Mouse (Mus musculus) MEL (cell line): Measurements from ENCODE around the gene Ripor1. TPM values are rescaled to one million over a fixed set of nuclear protein-coding genes. Genes with fewer than 3 reads are reported as not detected.

ENCODE experiments used
- DNase-seq: peaks from one replicate; pipeline ENCODE4 v3.0.0; 2011; ENCODE audit warnings: low read depth, low spot score
- H3K27ac ChIP-seq: 2 replicates; pipeline ENCODE4 v1.5.1; 2012; ENCODE audit warnings: low read depth, mild to moderate bottlenecking, control low read depth, low read length, moderate library complexity; ENCODE audit not compliant: control insufficient read depth
- H3K27me3 ChIP-seq, 2 experiments: fragments of 150-350 bp in 1 of 2; sonication (generic) in 1 of 2; 2 replicates each; pipeline ENCODE4 v1.6.1; 2012; ENCODE audit warnings: low read length in 2 of 2, mild to moderate bottlenecking in 2 of 2, improper control_type of control experiment in 1 of 2, moderate library complexity in 1 of 2; ENCODE audit not compliant: insufficient read depth in 2 of 2, control insufficient read depth in 1 of 2
- H3K36me3 ChIP-seq, 2 experiments: 2 replicates each; pipeline ENCODE4 v1.6.1; 2012 to 2014; ENCODE audit warnings: low read length in 2 of 2, improper control_type of control experiment in 1 of 2, inconsistent platforms in 1 of 2, mild to moderate bottlenecking in 1 of 2; ENCODE audit not compliant: insufficient read depth in 2 of 2, control insufficient read depth in 1 of 2
- H3K4me1 ChIP-seq, 2 experiments: fragments of 150-350 bp in 1 of 2; sonication (generic) in 1 of 2; 2 replicates each; pipeline ENCODE4 v1.6.1; 2012; ENCODE audit warnings: low read length in 2 of 2, improper control_type of control experiment in 1 of 2, mild to moderate bottlenecking in 1 of 2; ENCODE audit not compliant: insufficient read depth in 2 of 2, control insufficient read depth in 1 of 2
- H3K4me3 ChIP-seq, 2 experiments: fragments of 150-350 bp in 1 of 2; sonication (generic) in 1 of 2; 2 replicates each; pipeline ENCODE4 v1.5.1; 2012; ENCODE audit warnings: low read depth in 2 of 2, low read length in 2 of 2, mild to moderate bottlenecking in 2 of 2, moderate library complexity in 2 of 2, control low read depth in 1 of 2, improper control_type of control experiment in 1 of 2; ENCODE audit not compliant: control insufficient read depth in 1 of 2, insufficient read depth in 1 of 2
- H3K79me2 ChIP-seq: 2 replicates; pipeline ENCODE4 v1.6.1; 2012; ENCODE audit warnings: mild to moderate bottlenecking, low read length, moderate library complexity; ENCODE audit not compliant: control insufficient read depth, poor library complexity, insufficient read depth
- H3K9ac ChIP-seq: 2 replicates; pipeline ENCODE4 v1.6.1; 2012; ENCODE audit warnings: low read depth, mild to moderate bottlenecking, control low read depth, low read length, moderate library complexity; ENCODE audit not compliant: control insufficient read depth, poor library complexity, severe bottlenecking
- H3K9me3 ChIP-seq: fragments of 150-350 bp; sonication (generic); replicated peaks from 2 replicates; pipeline ENCODE4 v1.6.1; 2012; ENCODE audit warnings: mild to moderate bottlenecking, low read length, improper control_type of control experiment, moderate library complexity; ENCODE audit not compliant: insufficient read depth
- BHLHE40 ChIP-seq: IDR thresholded peaks from 2 replicates; pipeline ENCODE4 v1.6.1; 2012; ENCODE audit warnings: low read depth, mild to moderate bottlenecking, inconsistent platforms, low read length, improper control_type of control experiment, borderline replicate concordance
- CHD2 ChIP-seq: IDR thresholded peaks from 2 replicates; pipeline ENCODE4 v1.6.1; 2011; ENCODE audit warnings: low read length, improper control_type of control experiment
- E2F4 ChIP-seq: IDR thresholded peaks from 2 replicates; pipeline ENCODE4 v1.6.1; 2011; ENCODE audit warnings: low read depth, low read length, improper control_type of control experiment, borderline replicate concordance
- ELF1 ChIP-seq: IDR thresholded peaks from 2 replicates; pipeline ENCODE4 v1.6.1; 2014; ENCODE audit warnings: low read depth, mild to moderate bottlenecking, inconsistent platforms, low read length, improper control_type of control experiment, moderate library complexity
- EP300 ChIP-seq, 2 experiments: IDR thresholded peaks; 2 replicates each; pipeline ENCODE4 v1.6.1; 2011; ENCODE audit warnings: improper control_type of control experiment in 2 of 2, low read length in 2 of 2, low read depth in 1 of 2, mild to moderate bottlenecking in 1 of 2
- ETS1 ChIP-seq: IDR thresholded peaks from 2 replicates; pipeline ENCODE4 v1.6.1; 2012; ENCODE audit warnings: low read depth, mild to moderate bottlenecking, inconsistent platforms, low read length, improper control_type of control experiment, moderate library complexity
- GATA1 ChIP-seq: IDR thresholded peaks from 2 replicates; pipeline ENCODE4 v1.6.1; 2011; ENCODE audit warnings: low read depth, low read length, improper control_type of control experiment
- HCFC1 ChIP-seq: IDR thresholded peaks from 2 replicates; pipeline ENCODE4 v1.6.1; 2012; ENCODE audit warnings: low read depth, mild to moderate bottlenecking, inconsistent platforms, low read length, improper control_type of control experiment, moderate library complexity
- JUND ChIP-seq: IDR thresholded peaks from 2 replicates; pipeline ENCODE4 v1.6.1; 2011; ENCODE audit warnings: low read depth, mild to moderate bottlenecking, improper control_type of control experiment, low read length
- MAFK ChIP-seq: IDR thresholded peaks from 2 replicates; pipeline ENCODE4 v1.6.1; 2011; ENCODE audit warnings: low read depth, mild to moderate bottlenecking, low read length, improper control_type of control experiment, borderline replicate concordance
- MAX ChIP-seq: IDR thresholded peaks from 2 replicates; pipeline ENCODE4 v1.6.1; 2011; ENCODE audit warnings: low read length, improper control_type of control experiment
- MEF2A ChIP-seq: IDR thresholded peaks from 2 replicates; pipeline ENCODE4 v1.6.1; 2014; ENCODE audit warnings: low read depth, mild to moderate bottlenecking, inconsistent platforms, low read length, improper control_type of control experiment; ENCODE audit not compliant: poor library complexity, insufficient replicate concordance, severe bottlenecking; ENCODE audit errors: extremely low read depth
- MYB ChIP-seq: IDR thresholded peaks from 2 replicates; pipeline ENCODE4 v1.6.1; 2011; ENCODE audit warnings: mild to moderate bottlenecking, low read depth, low read length, improper control_type of control experiment
- NRF1 ChIP-seq: IDR thresholded peaks from 2 replicates; pipeline ENCODE4 v1.6.1; 2014; ENCODE audit warnings: low read depth, mild to moderate bottlenecking, inconsistent platforms, low read length, improper control_type of control experiment, moderate library complexity; ENCODE audit not compliant: poor library complexity, insufficient read depth, severe bottlenecking
- POLR2AphosphoS5 ChIP-seq: IDR thresholded peaks from 2 replicates; pipeline ENCODE4 v1.6.1; 2012; ENCODE audit warnings: low read depth, borderline replicate concordance, mild to moderate bottlenecking, inconsistent platforms, low read length, moderate library complexity, mixed read lengths
- RAD21 ChIP-seq: IDR thresholded peaks from 2 replicates; pipeline ENCODE4 v1.6.1; 2011; ENCODE audit warnings: mild to moderate bottlenecking, low read depth, low read length, improper control_type of control experiment
- RCOR1 ChIP-seq: IDR thresholded peaks from 2 replicates; pipeline ENCODE4 v1.6.1; 2012; ENCODE audit warnings: low read depth, mild to moderate bottlenecking, inconsistent platforms, low read length, improper control_type of control experiment
- SIN3A ChIP-seq: IDR thresholded peaks from 2 replicates; pipeline ENCODE4 v1.6.1; 2012; ENCODE audit warnings: low read length, improper control_type of control experiment, inconsistent platforms
- SMC3 ChIP-seq: IDR thresholded peaks from 2 replicates; pipeline ENCODE4 v1.6.1; 2011; ENCODE audit warnings: low read depth, low read length, improper control_type of control experiment
- TCF12 ChIP-seq: IDR thresholded peaks from 2 replicates; pipeline ENCODE4 v1.6.1; 2014; ENCODE audit warnings: low read depth, mild to moderate bottlenecking, inconsistent platforms, low read length, improper control_type of control experiment, moderate library complexity
- USF1 ChIP-seq: IDR thresholded peaks from 2 replicates; pipeline ENCODE4 v1.6.1; 2014; ENCODE audit warnings: low read depth, mild to moderate bottlenecking, inconsistent platforms, low read length, improper control_type of control experiment, moderate library complexity
- ZC3H11A ChIP-seq: IDR thresholded peaks from 2 replicates; pipeline ENCODE4 v1.6.1; 2012; ENCODE audit warnings: low read depth, mild to moderate bottlenecking, inconsistent platforms, low read length, improper control_type of control experiment
- ZMIZ1 ChIP-seq: IDR thresholded peaks from 2 replicates; pipeline ENCODE4 v1.6.1; 2012; ENCODE audit warnings: low read depth, mild to moderate bottlenecking, inconsistent platforms, low read length, improper control_type of control experiment, moderate library complexity
- ZNF384 ChIP-seq: IDR thresholded peaks from 2 replicates; pipeline ENCODE4 v1.6.1; 2012; ENCODE audit warnings: low read depth, mild to moderate bottlenecking, inconsistent platforms, low read length, improper control_type of control experiment
- polyA plus RNA-seq, 2 experiments: library from polyadenylated mRNA; stranded (reverse) in 1 of 2; unstranded in 1 of 2; fragments of >175 nt in 1 of 2; fragments of >200 nt in 1 of 2; gene quantifications; 2 replicates each; pipeline versions ENCODE4 v1.2.1 to v1.2.4; 2012; ENCODE audit warnings: low replicate concordance in 2 of 2, low read depth in 1 of 2; ENCODE audit not compliant: insufficient read length in 2 of 2, insufficient read depth in 1 of 2, missing spikeins in 1 of 2
- total RNA-seq: library from RNA; depleted of rRNA; stranded (reverse); fragments of 300-350 nt; gene quantifications from 2 replicates; pipeline ENCODE4 v1.2.3, GENCODE M21; 2012

Gene Ripor1
- total and polyA plus RNA-seq, 3 experiments = 16.6 to 120 TPM; not detected in 1

GRCm38 (mm10) chr8:105620211-105620610 lies 15.2 kb downstream of the Ripor1 start:
- Histone ChIP-seq H3K27ac (no peak overlapping the region), H3K9me3 (no peaks in the 10 kb centered on the region), H3K36me3 (peaks cover 0 to 19% of the 10 kb centered on the region in 2 experiments; a peak in 2 of 4 replicates), H3K9ac (no peak overlapping the region), H3K4me1 (no peaks in the 10 kb centered on the region), H3K27me3 (no peaks in the 10 kb centered on the region), H3K4me3 (no peak overlapping the region), H3K79me2 (no peaks in the 10 kb centered on the region)
- TF ChIP-seq GATA1 = no peak
- TF ChIP-seq MAFK = no peak
- TF ChIP-seq ZMIZ1 = no peak
- TF ChIP-seq CHD2 = no peak
- TF ChIP-seq RAD21 = no peak
- TF ChIP-seq E2F4 = no peak
- TF ChIP-seq ZNF384 = no peak
- no peak for TF ChIP-seq MEF2A
- TF ChIP-seq SMC3 = no peak
- TF ChIP-seq USF1 = no peak
- no peak for TF ChIP-seq NRF1
- TF ChIP-seq MYB = no peak
- no peak for TF ChIP-seq EP300 (IDR thresholded peaks at IDR 0.05; ENCODE audit: low read depth in 1 of 2, low read length in 2 of 2)
- TF ChIP-seq BHLHE40 = no peak
- TF ChIP-seq RCOR1 = no peak
- no peak for DNase-seq

DNA sequence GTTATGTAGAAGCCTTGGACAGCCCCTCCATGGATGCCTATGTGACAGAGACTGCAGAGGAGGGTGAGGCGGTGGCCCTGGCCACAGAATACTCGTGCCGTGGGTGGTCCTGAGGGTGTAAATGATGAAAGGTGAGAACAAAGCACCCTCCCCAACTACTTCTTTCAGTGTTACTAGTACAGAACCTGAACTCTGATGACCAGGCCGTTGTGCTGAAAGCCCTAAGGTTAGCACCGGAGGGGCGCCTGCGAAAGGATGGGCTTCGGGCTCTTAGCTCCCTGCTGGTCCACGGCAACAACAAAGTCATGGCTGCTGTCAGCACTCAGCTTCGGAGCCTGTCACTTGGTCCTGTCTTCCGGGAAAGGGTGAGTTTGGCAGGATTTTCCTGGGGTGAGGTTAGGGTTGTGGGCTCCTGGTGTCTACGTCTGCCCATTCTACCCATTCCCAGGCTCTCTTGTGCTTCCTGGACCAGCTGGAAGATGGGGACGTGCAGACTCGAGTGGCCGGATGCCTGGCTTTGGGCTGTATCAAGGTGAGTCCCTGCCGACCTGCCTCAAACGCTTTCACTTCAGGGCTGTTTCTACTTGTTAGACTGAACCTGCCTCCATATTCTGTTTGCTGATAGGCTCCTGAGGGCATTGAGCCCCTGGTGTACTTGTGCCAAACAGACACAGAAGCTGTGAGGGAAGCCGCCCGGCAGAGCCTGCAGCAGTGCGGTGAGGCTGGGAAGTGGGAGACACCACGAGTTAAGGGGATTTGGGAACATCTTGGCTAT lies 16.1 kb downstream of the Ripor1 start:
- no peak overlapping the region for H3K27ac ChIP-seq
- H3K9ac ChIP-seq = no peak overlapping the region
- DNase-seq = no peak
- no peaks in the 10 kb centered on the region for H3K79me2 ChIP-seq
- no peaks in the 10 kb centered on the region for H3K27me3 ChIP-seq
- peaks cover 0 to 15% of the 10 kb centered on the region in 2 experiments; a peak in 2 of 4 replicates for H3K36me3 ChIP-seq
- H3K9me3 ChIP-seq = no peaks in the 10 kb centered on the region
- H3K4me1 ChIP-seq = no peaks in the 10 kb centered on the region
- H3K4me3 ChIP-seq = no peak overlapping the region
- TF ChIP-seq ELF1 (no peak), GATA1 (no peak), HCFC1 (no peak), NRF1 (no peak), JUND (no peak), ETS1 (no peak), ZC3H11A (no peak), EP300 (IDR thresholded peaks at IDR 0.05; ENCODE audit: low read depth in 1 of 2, low read length in 2 of 2) (no peak), MAX (no peak), BHLHE40 (no peak), MYB (no peak), POLR2AphosphoS5 (no peak), SMC3 (no peak), TCF12 (no peak), SIN3A (no peak), E2F4 (no peak)
